ENCODE assay signal across 13 mouse cellular contexts in the genomic region with DNA sequence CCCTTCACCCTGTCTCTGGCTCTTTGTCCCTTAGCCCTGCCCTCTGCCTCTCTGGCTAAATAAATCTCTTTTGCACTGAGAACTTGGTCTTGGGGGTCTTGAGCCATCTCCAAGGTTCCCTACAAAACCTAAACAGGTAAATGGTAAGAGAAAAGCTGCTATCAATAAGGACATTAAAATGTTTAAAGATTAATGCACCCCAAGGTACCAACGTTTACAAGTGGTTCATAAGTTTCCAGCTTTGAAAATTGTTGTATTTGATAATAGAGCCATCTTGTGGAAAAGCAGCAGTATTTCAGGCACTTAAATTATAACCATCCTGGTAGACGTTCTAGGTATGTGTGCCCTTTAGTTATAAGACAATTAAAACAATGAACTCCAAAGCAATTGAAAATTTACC. TPM values are rescaled to one million over a fixed set of nuclear protein-coding genes. Genes with fewer than 3 reads are reported as not detected.
DNase-seq lines count a peak whose midpoint lies in the region; ATAC-seq lines count a peak whose summit lies in the region.
"Had no signal": no experiment of that assay in that cellular context is flagged by ENCODE, and none has a peak within 500 bp of the region (broad histone marks: within the 10 kb centered on the region; RNA-seq: fewer than 3 reads in every experiment).

No protein-coding gene starts in this region.

- no peaks in the 10 kb centered on the region for H3K9me3 ChIP-seq in heart, embryonic 10.5 days
- H3K9me3 ChIP-seq: limb, embryonic 12.5 days had no signal

- no peaks in the 10 kb centered on the region for H3K36me3 ChIP-seq in heart, embryonic 10.5 days
- H3K36me3 ChIP-seq: limb, embryonic 12.5 days had no signal

- peak; percentile 46 for ATAC-seq in activated CD4-positive, CD25-positive, alpha-beta regulatory T cell, adult 4 months
- ATAC-seq: forebrain, embryonic 13.5 days; inflammation-experienced regulatory T-cells, adult 6 months had no signal

- no peak overlapping the region for H3K4me3 ChIP-seq in heart, embryonic 10.5 days
- H3K4me3 ChIP-seq: forebrain, embryonic 13.5 days; limb, embryonic 12.5 days; myocyte had no signal

- H3K4me1 ChIP-seq in heart, embryonic 10.5 days, result peaks cover 3% of the 10 kb centered on the region; the same call in 1 of the 2 replicates
- H3K4me1 ChIP-seq: forebrain, embryonic 13.5 days had no signal

- peak overlapping the region; percentile 67 for H3K27ac ChIP-seq in heart, embryonic 10.5 days
- H3K27ac ChIP-seq: forebrain, embryonic 13.5 days; limb, embryonic 12.5 days had no signal

- no peak for DNase-seq in heart, embryonic 10.5 days (ENCODE audit: low spot score)
- no peak for DNase-seq in heart, adult 8-10 months (ENCODE audit: low spot score)
- DNase-seq in lung, postnatal 25 days (ENCODE audit: low spot score), result peak; percentile 21
- no peak for DNase-seq in lung, postnatal 36 days
- DNase-seq in retina, postnatal 1 day, result peak; percentile 61
- DNase-seq in ovary, adult 18-20 months (ENCODE audit: low spot score), result no peak
- no peak for DNase-seq in layer of hippocampus, postnatal 10 days (ENCODE audit: low spot score in 2 of 2)
- DNase-seq: cerebellum, adult 8-10 months had no signal

- H3K27me3 ChIP-seq in heart, embryonic 10.5 days (ENCODE audit: insufficient read depth, poor library complexity, severe bottlenecking), result no peaks in the 10 kb centered on the region
- H3K27me3 ChIP-seq: forebrain, embryonic 13.5 days; limb, embryonic 12.5 days had no signal

- WGBS in heart, embryonic 10.5 days, result 12% methylated on average over 2 of the region's 2 CpGs

RNA-seq across cellular contexts. Expression of a gene that starts 23.4 kb away (rescaled TPM):
- 0.32 and 0.41 TPM in 2 replicates for polyA plus RNA-seq in heart, embryonic 10.5 days (2016; fragmentation: Nextera tagmentation; extraction: Ambion mirVana)
- total RNA-seq in heart, adult 8-10 months (2022), result under 1 TPM; 0.26 to 0.41 (median 0.31) TPM
- not detected for polyA plus RNA-seq in activated CD4-positive, CD25-positive, alpha-beta regulatory T cell, adult 4 months (2017; shearing (Covaris generic))
- total RNA-seq in layer of hippocampus, postnatal 10 days (2021), result 10 to 100 TPM; 13.8 to 14.6 TPM
- polyA plus RNA-seq: inflammation-experienced regulatory T-cells, adult 6 months had no signal

RNA-seq across cellular contexts. Expression of a gene that starts 37.7 kb away (rescaled TPM):
- 13.6 and 15.1 TPM in 2 replicates for polyA plus RNA-seq in heart, embryonic 10.5 days (2016; fragmentation: Nextera tagmentation; extraction: Ambion mirVana)
- 1 to 10 TPM; 4.9 to 9.1 (median 8.1) TPM for total RNA-seq in heart, adult 8-10 months (2022)
- polyA plus RNA-seq in activated CD4-positive, CD25-positive, alpha-beta regulatory T cell, adult 4 months (2017; shearing (Covaris generic)), result under 1 TPM; 0.25 to 0.40 TPM
- total RNA-seq in layer of hippocampus, postnatal 10 days (2021), result 1 to 10 TPM; 5.0 to 5.4 TPM

RNA-seq across cellular contexts. Expression of a gene that starts 37.9 kb away (rescaled TPM):
- 65.2 and 70.7 TPM in 2 replicates for polyA plus RNA-seq in heart, embryonic 10.5 days (2016; fragmentation: Nextera tagmentation; extraction: Ambion mirVana)
- total RNA-seq in heart, adult 8-10 months (2022), result 10 to 100 TPM; 21.1 to 24.8 (median 22.8) TPM
- 10 to 100 TPM; 31.8 to 32.2 TPM for polyA plus RNA-seq in activated CD4-positive, CD25-positive, alpha-beta regulatory T cell, adult 4 months (2017; shearing (Covaris generic))
- total RNA-seq in layer of hippocampus, postnatal 10 days (2021), result 10 to 100 TPM; 48.3 to 51.2 TPM

Comparison
In these comparisons a context has a peak if more than half of its experiments do, and no peak if none do; other contexts are left out.
1. DNase-seq: peak in lung, postnatal 25 days (single experiment) and retina, postnatal 1 day (single experiment); none in heart, embryonic 10.5 days (single experiment), heart, adult 8-10 months (single experiment), lung, postnatal 36 days (single experiment), ovary, adult 18-20 months (single experiment) and layer of hippocampus, postnatal 10 days (0 of 2).
2. RNA of a gene that starts 23.4 kb away (total RNA-seq): 13.8 to 14.6 TPM in layer of hippocampus, postnatal 10 days; 0.26 to 0.41 TPM in heart, adult 8-10 months; every median in the first group is over 10 times any median in the second.